Mouse (Mus musculus) forebrain, embryonic 10.5 days (tissue): ENCODE results near the gene Gna14. TPM values are rescaled to one million over a fixed set of nuclear protein-coding genes. Genes with fewer than 3 reads are reported as not detected.

Experiments used
- DNase-seq: peaks from one replicate; pipeline ENCODE4 v3.0.0-alpha.2; 2017; ENCODE audit warnings: low spot score; ENCODE audit errors: extremely low spot score
- H3K27ac ChIP-seq: fragments of 300-500 bp; sonication (generic); 2 replicates; pipeline ENCODE4 v1.5.1; 2016; ENCODE audit warnings: mild to moderate bottlenecking
- H3K27me3 ChIP-seq: fragments of 300-500 bp; sonication (generic); 2 replicates; pipeline ENCODE4 v1.6.1; 2016; ENCODE audit warnings: mild to moderate bottlenecking; ENCODE audit not compliant: poor library complexity, severe bottlenecking
- H3K36me3 ChIP-seq: fragments of 300-500 bp; sonication (generic); replicated peaks from 2 replicates; pipeline ENCODE4 v1.6.1; 2016; ENCODE audit warnings: mild to moderate bottlenecking, moderate library complexity
- H3K4me1 ChIP-seq: fragments of 300-500 bp; sonication (generic); 2 replicates; pipeline ENCODE4 v1.6.1; 2016
- H3K4me3 ChIP-seq: fragments of 300-500 bp; sonication (generic); 2 replicates; pipeline ENCODE4 v1.5.1; 2016; ENCODE audit warnings: mild to moderate bottlenecking, moderate library complexity
- H3K9me3 ChIP-seq: fragments of 300-500 bp; sonication (generic); 2 replicates; pipeline ENCODE4 v1.6.1; 2016; ENCODE audit warnings: mild to moderate bottlenecking, moderate library complexity
- WGBS: fragments of 180-500 bp; shearing (Covaris S2); methylation state at CpG from one replicate; pipeline ENCODE4 v1.1.7; 2016; 5-methylcytosine and 5-hydroxymethylcytosine counted together
- polyA plus RNA-seq: library from polyadenylated mRNA; unstranded; fragments of >200 nt; fragmentation: Nextera tagmentation; extraction: Ambion mirVana; gene quantifications from 2 replicates; pipeline ENCODE4 v1.2.1, GENCODE M21; 2016

Gene Gna14
- polyA plus RNA-seq, 1 experiment from 2014 or later: 2.6 TPM

- no peaks in the 10 kb centered on the region for H3K9me3 ChIP-seq
- H3K36me3 ChIP-seq: no peaks in the 10 kb centered on the region
- no peak overlapping the region for H3K4me3 ChIP-seq
- WGBS: 92% methylated on average over 8 of the region's 8 CpGs
- no peak for DNase-seq
- peaks cover 12% of the 10 kb centered on the region for H3K4me1 ChIP-seq
- H3K27ac ChIP-seq: no peak overlapping the region
- no peaks in the 10 kb centered on the region for H3K27me3 ChIP-seq
Measured at GRCm38 (mm10) chr19:16580501-16580900, 144.9 kb downstream of the Gna14 start.

GRCm38 (mm10) chr19:16584546-16584945, 149.0 kb downstream of the Gna14 start:
- H3K36me3 ChIP-seq: no peaks in the 10 kb centered on the region
- no peak overlapping the region for H3K27ac ChIP-seq
- no peaks in the 10 kb centered on the region for H3K9me3 ChIP-seq
- no peaks in the 10 kb centered on the region for H3K27me3 ChIP-seq
- DNase-seq: no peak
- peaks cover 12% of the 10 kb centered on the region for H3K4me1 ChIP-seq
- H3K4me3 ChIP-seq: no peak overlapping the region
- 91% methylated on average over 7 of the region's 7 CpGs for WGBS

GRCm38 (mm10) chr19:16585379-16585778, 149.8 kb downstream of the Gna14 start:
- WGBS: 10% methylated on average over 3 of the region's 3 CpGs
- DNase-seq: no peak
- no peak overlapping the region for H3K4me3 ChIP-seq
- 0 out of 2 replicates have a peak overlapping the region, but pooled peaks have one; percentile 8 for H3K27ac ChIP-seq
- no peaks in the 10 kb centered on the region for H3K9me3 ChIP-seq
- H3K4me1 ChIP-seq: peaks cover 12% of the 10 kb centered on the region
- H3K27me3 ChIP-seq: no peaks in the 10 kb centered on the region
- H3K36me3 ChIP-seq: no peaks in the 10 kb centered on the region

GRCm38 (mm10) chr19:16593256-16593974, 157.9 kb downstream of the Gna14 start:
- no peaks in the 10 kb centered on the region for H3K36me3 ChIP-seq
- H3K4me3 ChIP-seq: no peak overlapping the region
- no peaks in the 10 kb centered on the region for H3K9me3 ChIP-seq
- H3K27me3 ChIP-seq: peaks cover 12% of the 10 kb centered on the region
- no peak for DNase-seq
- H3K27ac ChIP-seq: no peak overlapping the region
- WGBS: 92% methylated on average over 7 of the region's 7 CpGs
- H3K4me1 ChIP-seq: peaks cover 9% of the 10 kb centered on the region; the same call in 1 of the 2 replicates

GRCm38 (mm10) chr19:16593975-16594317, 158.4 kb downstream of the Gna14 start:
- no peak for DNase-seq
- Histone ChIP-seq H3K27me3 (peaks cover 17% of the 10 kb centered on the region), H3K4me1 (peaks cover 12% of the 10 kb centered on the region), H3K9me3 (no peaks in the 10 kb centered on the region), H3K27ac (no peak overlapping the region), H3K4me3 (no peak overlapping the region), H3K36me3 (no peaks in the 10 kb centered on the region)

GRCm38 (mm10) chr19:16597216-16597615, 161.7 kb downstream of the Gna14 start:
- WGBS: 89% methylated on average over 6 of the region's 6 CpGs
- Histone ChIP-seq H3K4me3 (no peak overlapping the region), H3K9me3 (no peaks in the 10 kb centered on the region), H3K27me3 (peaks cover 19% of the 10 kb centered on the region), H3K36me3 (no peaks in the 10 kb centered on the region), H3K27ac (no peak overlapping the region), H3K4me1 (peaks cover 23% of the 10 kb centered on the region)
- DNase-seq: no peak

GRCm38 (mm10) chr19:16598653-16599297, 163.2 kb downstream of the Gna14 start:
- no peaks in the 10 kb centered on the region for H3K36me3 ChIP-seq
- no peak overlapping the region; the same call in 1 of the 2 replicates for H3K27ac ChIP-seq
- 59% methylated on average over 11 of the region's 11 CpGs for WGBS
- H3K27me3 ChIP-seq: peaks cover 19% of the 10 kb centered on the region
- H3K4me1 ChIP-seq: peaks cover 23% of the 10 kb centered on the region
- no peaks in the 10 kb centered on the region for H3K9me3 ChIP-seq
- peak; percentile 12 for DNase-seq
- no peak overlapping the region for H3K4me3 ChIP-seq

GRCm38 (mm10) chr19:16599298-16599970, 163.9 kb downstream of the Gna14 start:
- Histone ChIP-seq H3K36me3 (no peaks in the 10 kb centered on the region), H3K27ac (no peak overlapping the region), H3K4me3 (no peak overlapping the region), H3K4me1 (peaks cover 23% of the 10 kb centered on the region), H3K27me3 (peaks cover 19% of the 10 kb centered on the region), H3K9me3 (no peaks in the 10 kb centered on the region)
- DNase-seq: peak; percentile 75
- 17% methylated on average over 9 of the region's 9 CpGs for WGBS

GRCm38 (mm10) chr19:16602026-16602425, 166.5 kb downstream of the Gna14 start:
- peaks cover 22% of the 10 kb centered on the region for H3K4me1 ChIP-seq
- H3K4me3 ChIP-seq: no peak overlapping the region
- H3K9me3 ChIP-seq: no peaks in the 10 kb centered on the region
- no peak overlapping the region for H3K27ac ChIP-seq
- no peaks in the 10 kb centered on the region for H3K36me3 ChIP-seq
- peaks cover 19% of the 10 kb centered on the region for H3K27me3 ChIP-seq
- DNase-seq: no peak
- WGBS: 88% methylated on average over 8 of the region's 8 CpGs

- H3K27ac ChIP-seq: no peak overlapping the region
- WGBS: 95% methylated on average over 6 of the region's 6 CpGs
- H3K4me3 ChIP-seq: no peak overlapping the region
- DNase-seq: no peak
- no peaks in the 10 kb centered on the region for H3K36me3 ChIP-seq
- no peaks in the 10 kb centered on the region for H3K27me3 ChIP-seq
- no peaks in the 10 kb centered on the region for H3K9me3 ChIP-seq
- H3K4me1 ChIP-seq: no peaks in the 10 kb centered on the region
Measured at GRCm38 (mm10) chr19:16607634-16608033, 172.1 kb downstream of the Gna14 start.

- Histone ChIP-seq H3K9me3 (no peaks in the 10 kb centered on the region), H3K27me3 (no peaks in the 10 kb centered on the region), H3K4me3 (no peak overlapping the region), H3K36me3 (no peaks in the 10 kb centered on the region), H3K27ac (no peak overlapping the region), H3K4me1 (peaks cover 15% of the 10 kb centered on the region)
- no peak for DNase-seq
- WGBS: 95% methylated on average over 4 of the region's 4 CpGs
Measured at GRCm38 (mm10) chr19:16623154-16623553, 187.6 kb downstream of the Gna14 start.

- DNase-seq: no peak
- Histone ChIP-seq H3K4me1 (peaks cover 10% of the 10 kb centered on the region), H3K9me3 (no peaks in the 10 kb centered on the region), H3K4me3 (no peak overlapping the region), H3K27ac (no peak overlapping the region), H3K27me3 (no peaks in the 10 kb centered on the region), H3K36me3 (no peaks in the 10 kb centered on the region)
Measured at GRCm38 (mm10) chr19:16624994-16625393, 189.4 kb downstream of the Gna14 start.
